Mouse (Mus musculus): Measurements from ENCODE around the gene Sumo1. TPM values are rescaled to one million over a fixed set of nuclear protein-coding genes. Genes with fewer than 3 reads are reported as not detected.
A peak's percentile ranks its signal among the peaks of the same experiment; 100 is the strongest.

Sumo1 gene
- polyA plus RNA-seq, 1 experiment from 2014 or later, result 307 TPM

DNA sequence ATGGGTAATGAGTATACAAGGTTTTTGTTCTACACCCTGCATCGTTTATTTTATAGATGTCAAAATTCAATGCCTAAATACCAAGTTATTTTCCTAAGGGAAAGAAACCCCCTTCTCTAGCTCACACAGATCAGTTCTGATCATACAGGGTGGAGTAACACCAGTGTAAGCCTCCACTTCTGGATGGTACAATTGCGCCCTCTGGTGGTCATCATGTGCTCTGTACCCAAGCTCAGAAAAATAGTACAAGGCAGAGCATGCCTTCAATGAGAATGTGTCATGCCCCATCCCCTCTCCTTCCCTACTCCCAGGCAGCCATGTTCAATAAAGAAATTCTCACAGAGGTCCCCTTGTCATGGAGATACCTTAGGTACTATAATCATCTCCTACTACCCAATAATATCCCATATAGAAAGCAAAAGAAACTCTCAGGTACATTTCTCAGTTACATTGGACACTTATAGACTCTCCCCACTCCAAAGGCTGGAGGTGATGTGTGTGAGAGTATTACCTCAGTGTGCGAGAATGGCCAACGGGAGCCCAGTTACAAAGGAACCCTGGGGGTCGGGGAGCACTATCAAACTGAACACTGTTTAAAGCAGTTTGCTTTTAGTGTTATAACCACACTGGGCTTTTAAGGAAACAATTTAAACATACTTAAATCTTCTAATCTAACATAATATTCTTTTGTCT, 47.2 kb downstream of the Sumo1 start:
- no peak overlapping the region for H3K4me2 ChIP-seq (ENCODE audit: low read depth, low read length)
- H3K36me3 ChIP-seq (ENCODE audit: control insufficient read depth, insufficient read depth, low read length), result no peaks in the 10 kb centered on the region
- no peak overlapping the region for H3K27ac ChIP-seq (ENCODE audit: low read length)
- ATAC-seq, result peak; percentile 81
- H3K9ac ChIP-seq (ENCODE audit: low read depth, low read length), result no peak overlapping the region
- no peaks in the 10 kb centered on the region for H3K4me1 ChIP-seq (ENCODE audit: control insufficient read depth, insufficient read depth, low read length)
- H3K4me3 ChIP-seq (ENCODE audit: low read length), result no peak overlapping the region
- no peaks in the 10 kb centered on the region for H3K9me3 ChIP-seq (ENCODE audit: control insufficient read depth, low read length)
- WGBS, result 26% methylated on average over 5 of the region's 5 CpGs
- H3K27me3 ChIP-seq (replicated peaks; ENCODE audit: control insufficient read depth, insufficient read depth, low read length), result no peaks in the 10 kb centered on the region

DNA sequence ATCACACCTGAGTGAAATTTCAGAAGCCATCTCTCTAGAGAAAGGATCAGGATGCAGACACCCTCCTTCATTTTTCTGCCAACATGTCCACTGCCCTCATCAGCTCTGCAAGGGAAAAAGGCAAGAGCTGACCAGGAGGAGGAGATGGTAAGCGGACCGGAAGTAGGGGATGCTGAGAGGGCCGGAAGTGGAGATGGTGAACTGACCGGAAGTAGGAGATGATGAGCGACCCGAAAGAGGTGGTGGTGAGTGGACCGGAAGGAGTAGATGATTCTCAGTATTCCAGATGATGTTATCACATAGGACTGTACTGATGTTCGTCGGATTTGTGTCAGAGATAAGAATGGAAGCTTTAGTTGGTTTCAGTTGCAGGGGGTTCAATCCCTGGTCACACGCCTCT, 51.4 kb downstream of the Sumo1 start:
- WGBS, result 86% methylated on average over 10 of the region's 10 CpGs
- H3K36me3 ChIP-seq (ENCODE audit: control insufficient read depth, insufficient read depth, low read length), result no peaks in the 10 kb centered on the region
- H3K4me3 ChIP-seq (ENCODE audit: low read length), result no peak overlapping the region
- no peak overlapping the region for H3K4me2 ChIP-seq (ENCODE audit: low read depth, low read length)
- H3K9ac ChIP-seq (ENCODE audit: low read depth, low read length), result no peak overlapping the region
- H3K4me1 ChIP-seq (ENCODE audit: control insufficient read depth, insufficient read depth, low read length), result no peaks in the 10 kb centered on the region
- ATAC-seq, result no peak
- no peak overlapping the region for H3K27ac ChIP-seq (ENCODE audit: low read length)
- H3K9me3 ChIP-seq (ENCODE audit: control insufficient read depth, low read length), result no peaks in the 10 kb centered on the region
- H3K27me3 ChIP-seq (replicated peaks; ENCODE audit: control insufficient read depth, insufficient read depth, low read length), result no peaks in the 10 kb centered on the region

DNA sequence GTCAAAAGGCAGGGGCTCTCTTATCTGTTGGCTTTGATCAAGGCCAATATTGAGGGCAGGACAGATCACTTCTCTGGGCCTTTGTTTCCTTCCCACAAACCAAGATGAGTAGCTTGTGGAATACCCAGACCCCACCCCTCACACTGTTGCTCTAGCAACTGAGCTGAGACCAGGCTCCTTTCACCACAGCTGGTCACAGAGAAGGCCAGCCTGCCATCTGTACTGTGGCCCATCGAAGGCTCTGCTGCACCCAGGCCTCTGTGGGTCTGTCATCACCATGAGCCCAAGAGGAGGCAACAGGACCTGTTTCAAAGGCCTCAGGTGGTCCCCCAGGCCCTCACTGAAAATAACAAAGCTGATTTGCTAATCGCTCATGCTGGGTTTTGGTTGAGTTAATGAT, 55.6 kb downstream of the Sumo1 start:
- Histone ChIP-seq H3K36me3 (ENCODE audit: control insufficient read depth, insufficient read depth, low read length) (no peaks in the 10 kb centered on the region), H3K4me2 (ENCODE audit: low read depth, low read length) (no peak overlapping the region), H3K27me3 (replicated peaks; ENCODE audit: control insufficient read depth, insufficient read depth, low read length) (no peaks in the 10 kb centered on the region), H3K4me3 (ENCODE audit: low read length) (no peak overlapping the region), H3K4me1 (ENCODE audit: control insufficient read depth, insufficient read depth, low read length) (no peaks in the 10 kb centered on the region), H3K27ac (ENCODE audit: low read length) (no peak overlapping the region), H3K9me3 (ENCODE audit: control insufficient read depth, low read length) (0 out of 2 replicates have a peak, but pooled peaks cover 2% of the 10 kb centered on the region), H3K9ac (ENCODE audit: low read depth, low read length) (no peak overlapping the region)
- 78% methylated on average over 2 of the region's 2 CpGs for WGBS
- ATAC-seq, result no peak

DNA sequence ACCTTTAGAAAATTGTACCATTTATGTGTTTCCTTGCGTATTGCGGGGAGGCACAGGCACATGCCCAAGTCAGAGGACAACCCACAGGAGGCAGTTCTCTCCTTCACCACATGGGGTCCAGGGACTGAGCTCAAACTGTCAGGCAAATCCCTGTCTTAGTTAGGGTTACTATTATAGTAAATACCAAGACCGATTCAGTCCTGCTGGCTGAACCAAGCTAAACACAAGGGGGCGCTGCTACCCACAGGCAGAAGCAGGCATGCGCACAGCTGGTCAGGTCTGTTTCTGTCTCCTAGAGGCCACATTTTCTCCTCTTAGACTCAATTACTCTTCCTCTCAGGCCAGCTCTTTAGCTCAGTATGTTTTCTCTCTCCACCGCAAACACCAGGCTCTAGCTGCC, 56.8 kb downstream of the Sumo1 start:
- 0 out of 2 replicates have a peak, but pooled peaks cover 2% of the 10 kb centered on the region for H3K9me3 ChIP-seq (ENCODE audit: control insufficient read depth, low read length)
- WGBS, result 47% methylated on average over 6 of the region's 6 CpGs
- no peak for ATAC-seq
- H3K27me3 ChIP-seq (replicated peaks; ENCODE audit: control insufficient read depth, insufficient read depth, low read length), result no peaks in the 10 kb centered on the region
- no peak overlapping the region for H3K27ac ChIP-seq (ENCODE audit: low read length)
- no peak overlapping the region for H3K9ac ChIP-seq (ENCODE audit: low read depth, low read length)
- no peak overlapping the region for H3K4me3 ChIP-seq (ENCODE audit: low read length)
- no peaks in the 10 kb centered on the region for H3K36me3 ChIP-seq (ENCODE audit: control insufficient read depth, insufficient read depth, low read length)
- no peaks in the 10 kb centered on the region for H3K4me1 ChIP-seq (ENCODE audit: control insufficient read depth, insufficient read depth, low read length)
- H3K4me2 ChIP-seq (ENCODE audit: low read depth, low read length), result no peak overlapping the region

DNA sequence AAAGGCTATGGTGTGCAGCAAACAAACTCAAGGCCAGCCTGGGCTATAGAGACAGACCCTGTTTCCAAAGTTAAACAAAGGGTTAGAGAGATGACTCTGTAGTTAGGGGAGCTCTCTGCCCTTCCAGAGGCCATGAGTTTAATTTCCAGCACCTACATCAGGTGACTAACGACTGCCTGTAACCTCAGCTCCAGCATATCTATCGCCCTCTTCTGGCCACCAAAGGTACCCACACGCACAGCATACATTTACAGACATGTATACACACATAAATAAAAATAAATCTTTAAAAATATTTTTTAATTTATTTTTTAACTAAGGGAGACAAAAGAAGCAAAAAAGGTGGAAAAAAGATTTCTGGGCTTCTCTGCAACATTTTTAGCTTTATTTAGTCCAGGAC, 59.7 kb downstream of the Sumo1 start:
- no peak overlapping the region for H3K27ac ChIP-seq (ENCODE audit: low read length)
- H3K4me1 ChIP-seq (ENCODE audit: control insufficient read depth, insufficient read depth, low read length), result no peaks in the 10 kb centered on the region
- no peak overlapping the region for H3K9ac ChIP-seq (ENCODE audit: low read depth, low read length)
- no peak overlapping the region for H3K4me3 ChIP-seq (ENCODE audit: low read length)
- H3K27me3 ChIP-seq (replicated peaks; ENCODE audit: control insufficient read depth, insufficient read depth, low read length), result no peaks in the 10 kb centered on the region
- H3K36me3 ChIP-seq (ENCODE audit: control insufficient read depth, insufficient read depth, low read length), result no peaks in the 10 kb centered on the region
- H3K9me3 ChIP-seq (ENCODE audit: control insufficient read depth, low read length), result 0 out of 2 replicates have a peak, but pooled peaks cover 2% of the 10 kb centered on the region
- 88% methylated on average over 3 of the region's 3 CpGs for WGBS
- ATAC-seq, result no peak
- H3K4me2 ChIP-seq (ENCODE audit: low read depth, low read length), result no peak overlapping the region

DNA sequence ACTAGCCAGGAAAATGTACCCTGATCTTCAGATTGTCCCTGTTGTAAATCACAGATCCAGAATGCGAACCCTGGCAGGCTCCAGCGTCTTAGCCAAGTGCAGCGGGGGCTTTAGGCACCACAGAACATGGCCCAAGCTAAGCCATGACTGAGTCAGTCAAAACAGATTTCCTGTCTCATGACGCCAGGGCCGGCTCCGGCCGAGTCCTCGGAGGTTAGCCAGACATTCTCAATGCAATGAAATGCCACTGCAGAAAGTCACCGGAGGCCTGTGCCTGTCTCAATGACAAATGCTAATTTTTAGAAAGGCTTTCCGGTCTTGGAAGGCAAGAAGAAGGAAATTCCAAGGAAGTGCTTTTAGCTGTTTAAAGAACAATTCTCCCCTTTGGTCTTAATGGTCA, 60.7 kb downstream of the Sumo1 start:
- no peak for ATAC-seq
- Histone ChIP-seq H3K36me3 (ENCODE audit: control insufficient read depth, insufficient read depth, low read length) (no peaks in the 10 kb centered on the region), H3K4me3 (ENCODE audit: low read length) (no peak overlapping the region), H3K9me3 (ENCODE audit: control insufficient read depth, low read length) (0 out of 2 replicates have a peak, but pooled peaks cover 2% of the 10 kb centered on the region), H3K27me3 (replicated peaks; ENCODE audit: control insufficient read depth, insufficient read depth, low read length) (no peaks in the 10 kb centered on the region), H3K9ac (ENCODE audit: low read depth, low read length) (no peak overlapping the region), H3K27ac (ENCODE audit: low read length) (0 out of 2 replicates have a peak overlapping the region, but pooled peaks have one; percentile 31), H3K4me1 (ENCODE audit: control insufficient read depth, insufficient read depth, low read length) (no peaks in the 10 kb centered on the region), H3K4me2 (ENCODE audit: low read depth, low read length) (no peak overlapping the region)
- 43% methylated on average over 10 of the region's 10 CpGs for WGBS

DNA sequence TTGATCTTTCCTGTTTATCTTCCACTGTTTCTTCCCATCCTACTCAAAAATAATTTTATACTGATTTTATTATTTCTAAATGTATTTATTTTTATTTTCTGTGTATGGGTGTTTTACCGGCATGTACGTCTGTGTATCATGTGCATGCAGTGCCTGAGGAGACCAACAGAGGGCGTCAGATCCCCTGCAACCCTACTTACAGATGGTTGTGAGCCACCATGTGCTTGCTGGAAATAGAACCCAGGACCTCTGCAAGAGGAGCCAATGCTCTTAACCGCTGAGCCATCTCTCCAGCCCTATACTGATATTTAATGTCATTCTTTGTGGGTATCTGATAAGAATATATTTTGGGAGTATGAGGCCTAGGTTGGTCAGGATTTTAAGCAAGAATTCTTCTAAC, 61.2 kb downstream of the Sumo1 start:
- no peaks in the 10 kb centered on the region for H3K4me1 ChIP-seq (ENCODE audit: control insufficient read depth, insufficient read depth, low read length)
- no peak overlapping the region for H3K4me3 ChIP-seq (ENCODE audit: low read length)
- H3K36me3 ChIP-seq (ENCODE audit: control insufficient read depth, insufficient read depth, low read length), result no peaks in the 10 kb centered on the region
- 80% methylated on average over 4 of the region's 4 CpGs for WGBS
- no peak overlapping the region for H3K4me2 ChIP-seq (ENCODE audit: low read depth, low read length)
- no peak overlapping the region for H3K9ac ChIP-seq (ENCODE audit: low read depth, low read length)
- H3K27ac ChIP-seq (ENCODE audit: low read length), result 0 out of 2 replicates have a peak overlapping the region, but pooled peaks have one; percentile 31
- no peak for ATAC-seq
- H3K27me3 ChIP-seq (replicated peaks; ENCODE audit: control insufficient read depth, insufficient read depth, low read length), result no peaks in the 10 kb centered on the region
- 0 out of 2 replicates have a peak, but pooled peaks cover 2% of the 10 kb centered on the region for H3K9me3 ChIP-seq (ENCODE audit: control insufficient read depth, low read length)

DNA sequence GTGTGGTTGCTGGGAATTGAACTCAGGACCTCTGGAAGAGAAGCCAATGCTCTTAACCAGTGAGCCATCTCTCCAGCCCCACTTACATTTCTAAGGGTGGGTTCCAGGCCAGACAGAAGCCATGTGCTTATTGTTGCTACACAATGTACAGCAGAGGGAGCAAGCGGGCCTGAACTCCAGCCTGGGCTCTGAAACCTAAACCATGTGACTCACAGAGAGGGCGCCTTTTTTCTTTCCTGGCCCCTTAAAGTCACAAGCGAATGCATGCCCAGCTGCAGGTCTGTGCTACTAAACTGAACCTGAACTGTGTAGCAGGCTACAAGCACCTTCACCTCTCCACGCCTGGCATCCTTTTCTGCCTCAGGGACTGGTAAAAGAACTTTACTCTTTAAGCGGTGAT, 61.7 kb downstream of the Sumo1 start:
- ATAC-seq, result no peak
- no peak overlapping the region for H3K9ac ChIP-seq (ENCODE audit: low read depth, low read length)
- H3K27me3 ChIP-seq (replicated peaks; ENCODE audit: control insufficient read depth, insufficient read depth, low read length), result no peaks in the 10 kb centered on the region
- H3K4me1 ChIP-seq (ENCODE audit: control insufficient read depth, insufficient read depth, low read length), result no peaks in the 10 kb centered on the region
- WGBS, result 75% methylated on average over 5 of the region's 5 CpGs
- H3K4me2 ChIP-seq (ENCODE audit: low read depth, low read length), result no peak overlapping the region
- H3K4me3 ChIP-seq (ENCODE audit: low read length), result no peak overlapping the region
- no peak overlapping the region for H3K27ac ChIP-seq (ENCODE audit: low read length)
- 0 out of 2 replicates have a peak, but pooled peaks cover 2% of the 10 kb centered on the region for H3K9me3 ChIP-seq (ENCODE audit: control insufficient read depth, low read length)
- no peaks in the 10 kb centered on the region for H3K36me3 ChIP-seq (ENCODE audit: control insufficient read depth, insufficient read depth, low read length)

DNA sequence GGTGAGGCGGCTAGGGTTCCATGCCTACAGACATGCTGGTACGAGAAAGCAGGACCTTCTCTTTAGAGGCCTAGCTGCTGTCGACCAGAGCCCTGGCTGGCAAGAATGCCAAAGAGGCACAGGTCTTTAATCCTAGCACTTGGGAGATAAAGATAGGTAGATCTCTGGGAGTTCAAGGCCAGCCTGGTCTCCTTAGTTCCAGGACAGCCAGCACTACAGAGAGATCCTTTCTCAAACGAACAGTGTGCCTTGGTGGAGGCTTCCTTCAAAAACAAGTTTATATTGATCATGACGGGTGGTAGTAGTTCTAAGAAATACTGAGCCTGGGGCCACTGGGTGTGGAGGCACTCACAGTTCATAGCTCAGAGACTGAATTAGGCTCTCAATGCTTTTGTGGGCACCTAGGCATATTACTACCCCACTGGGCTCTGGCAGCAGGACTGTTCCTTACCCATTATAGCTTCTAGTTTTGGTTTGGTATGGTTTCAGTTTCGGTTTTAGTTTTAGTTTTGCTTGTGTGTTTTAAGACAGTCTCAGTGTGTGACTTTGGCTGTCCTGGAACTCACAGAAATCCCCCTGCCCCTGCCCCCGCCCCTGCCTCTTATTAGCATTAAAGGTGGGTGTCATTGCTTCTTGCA, 62.4 kb downstream of the Sumo1 start:
- no peak overlapping the region for H3K4me3 ChIP-seq (ENCODE audit: low read length)
- 86% methylated on average over 7 of the region's 7 CpGs for WGBS
- ATAC-seq, result no peak

More for the DNA sequence above, 62.4 kb downstream of the Sumo1 start:
- Histone ChIP-seq H3K36me3 (ENCODE audit: control insufficient read depth, insufficient read depth, low read length) (no peaks in the 10 kb centered on the region), H3K9me3 (ENCODE audit: control insufficient read depth, low read length) (0 out of 2 replicates have a peak, but pooled peaks cover 2% of the 10 kb centered on the region), H3K27me3 (replicated peaks; ENCODE audit: control insufficient read depth, insufficient read depth, low read length) (no peaks in the 10 kb centered on the region), H3K4me1 (ENCODE audit: control insufficient read depth, insufficient read depth, low read length) (no peaks in the 10 kb centered on the region), H3K9ac (ENCODE audit: low read depth, low read length) (no peak overlapping the region), H3K27ac (ENCODE audit: low read length) (no peak overlapping the region), H3K4me2 (ENCODE audit: low read depth, low read length) (no peak overlapping the region)
